Mouse (Mus musculus) forebrain, embryonic 12.5 days (tissue): Measurements from ENCODE around the gene Dnah17. TPM values are rescaled to one million over a fixed set of nuclear protein-coding genes. Genes with fewer than 3 reads are reported as not detected.

Experiments used
- ATAC-seq: fragments of 200-750 bp; cut with Nextera tagmentation; 2 replicates; pipeline ENCODE4 v1.8.0; 2017; ENCODE audit warnings: moderate TSS enrichment; ENCODE audit not compliant: low FRiP score
- H3K27ac ChIP-seq: fragments of 300-500 bp; sonication (generic); 2 replicates; pipeline ENCODE4 v1.5.1; 2016; ENCODE audit warnings: mild to moderate bottlenecking
- H3K27me3 ChIP-seq: fragments of 300-500 bp; sonication (generic); 2 replicates; pipeline ENCODE4 v1.6.1; 2016; ENCODE audit warnings: mild to moderate bottlenecking
- H3K36me3 ChIP-seq: fragments of 300-500 bp; sonication (generic); replicated peaks from 2 replicates; pipeline ENCODE4 v1.6.1; 2016; ENCODE audit warnings: mild to moderate bottlenecking
- H3K4me1 ChIP-seq: fragments of 300-500 bp; sonication (generic); 2 replicates; pipeline ENCODE4 v1.6.1; 2016
- H3K4me2 ChIP-seq: fragments of 300-500 bp; sonication (generic); 2 replicates; pipeline ENCODE4 v1.6.1; 2016; ENCODE audit warnings: mild to moderate bottlenecking, moderate library complexity
- H3K4me3 ChIP-seq: fragments of 300-500 bp; sonication (generic); replicated peaks from 2 replicates; pipeline ENCODE4 v1.5.1; 2016; ENCODE audit warnings: mild to moderate bottlenecking
- H3K9ac ChIP-seq: fragments of 300-500 bp; sonication (generic); 2 replicates; pipeline ENCODE4 v1.6.1; 2016; ENCODE audit warnings: mild to moderate bottlenecking
- H3K9me3 ChIP-seq: fragments of 300-500 bp; sonication (generic); 2 replicates; pipeline ENCODE4 v1.6.1; 2016
- WGBS: fragments of 180-500 bp; shearing (Covaris S2); methylation state at CpG from one replicate; pipeline ENCODE4 v1.1.7; 2016; 5-methylcytosine and 5-hydroxymethylcytosine counted together
- polyA plus RNA-seq: library from polyadenylated mRNA; unstranded; fragments of >200 nt; fragmentation: Nextera tagmentation; extraction: Ambion mirVana; gene quantifications from 2 replicates; pipeline ENCODE4 v1.2.1, GENCODE M21; 2016

Dnah17 gene
- polyA plus RNA-seq, 1 experiment from 2014 or later = 0.34 TPM

DNA sequence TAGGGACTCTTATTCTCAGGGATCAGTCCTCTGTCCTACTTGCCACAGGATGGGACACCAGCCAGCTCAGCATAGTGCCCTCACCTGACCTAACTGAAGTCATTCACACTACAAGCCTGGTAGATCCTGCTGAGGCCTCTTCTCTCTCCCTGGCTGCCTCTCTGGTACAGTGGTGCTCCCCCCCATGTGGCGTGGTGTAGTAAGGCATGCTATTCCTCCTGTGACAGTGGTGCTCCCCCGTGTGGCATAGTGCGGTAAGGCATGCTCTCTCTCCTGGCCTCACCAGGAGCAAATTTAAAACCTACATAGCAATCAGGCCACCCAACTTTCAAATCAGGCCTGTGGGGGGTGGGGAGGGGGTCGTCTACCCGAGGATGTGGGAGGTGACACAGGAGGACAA is 26.4 kb downstream of the Dnah17 start:
- ATAC-seq = peak; percentile 69; the same call in 1 of the 2 replicates
- Histone ChIP-seq H3K9me3 (no peaks in the 10 kb centered on the region), H3K4me3 (no peak overlapping the region), H3K36me3 (no peaks in the 10 kb centered on the region), H3K4me1 (no peaks in the 10 kb centered on the region), H3K27ac (no peak overlapping the region), H3K9ac (no peak overlapping the region), H3K4me2 (no peak overlapping the region), H3K27me3 (no peaks in the 10 kb centered on the region; the same call in 1 of the 2 replicates)
- 13% methylated on average over 5 of the region's 5 CpGs for WGBS

DNA sequence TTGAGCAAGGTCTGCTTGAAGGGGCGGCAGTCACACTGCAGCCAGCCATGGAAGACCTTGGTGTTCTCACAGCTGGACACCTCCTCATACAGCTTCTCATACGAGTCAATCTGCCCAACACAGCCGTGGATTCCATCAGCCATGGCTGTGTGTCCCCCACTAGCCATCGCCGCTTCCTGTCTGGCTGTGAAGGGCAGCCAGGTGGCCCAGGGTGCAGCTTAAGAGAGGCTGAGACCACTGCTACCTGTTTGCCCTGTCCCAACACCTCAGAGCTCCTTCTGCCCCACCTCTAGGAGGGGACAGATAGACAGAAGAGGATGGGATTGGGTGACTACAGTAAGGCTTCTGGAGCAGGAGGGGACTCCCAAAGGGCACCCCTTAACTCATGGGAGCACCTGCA is 27.1 kb downstream of the Dnah17 start:
- no peak for ATAC-seq
- no peak overlapping the region for H3K9ac ChIP-seq
- H3K4me2 ChIP-seq = no peak overlapping the region
- H3K27ac ChIP-seq = no peak overlapping the region
- WGBS = 94% methylated on average over 5 of the region's 5 CpGs
- H3K36me3 ChIP-seq = no peaks in the 10 kb centered on the region
- no peaks in the 10 kb centered on the region; the same call in 1 of the 2 replicates for H3K27me3 ChIP-seq
- H3K9me3 ChIP-seq = no peaks in the 10 kb centered on the region
- H3K4me3 ChIP-seq = no peak overlapping the region
- H3K4me1 ChIP-seq = no peaks in the 10 kb centered on the region

DNA sequence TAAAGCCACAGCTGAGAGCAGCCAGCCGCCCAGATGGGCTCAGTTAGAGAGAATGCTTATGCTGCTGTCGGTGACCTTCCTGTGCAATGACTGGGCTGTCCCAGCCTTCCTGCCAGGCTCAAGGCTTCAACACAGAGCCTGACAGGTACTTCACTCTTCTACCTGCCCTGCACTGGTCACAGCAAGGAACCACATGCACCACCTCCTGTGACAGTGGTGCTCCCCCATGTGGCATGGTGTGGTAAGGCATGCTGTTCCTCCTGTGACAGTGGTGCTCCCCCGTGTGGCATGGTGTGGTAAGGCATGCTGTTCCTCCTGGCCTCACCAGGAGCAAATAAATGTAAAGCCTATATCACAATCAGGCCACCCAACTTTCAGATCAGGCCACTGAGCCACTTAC is 27.6 kb downstream of the Dnah17 start:
- no peaks in the 10 kb centered on the region; the same call in 1 of the 2 replicates for H3K27me3 ChIP-seq
- no peaks in the 10 kb centered on the region for H3K9me3 ChIP-seq
- H3K9ac ChIP-seq = no peak overlapping the region
- 63% methylated on average over 3 of the region's 3 CpGs for WGBS
- no peak overlapping the region for H3K4me2 ChIP-seq
- H3K27ac ChIP-seq = no peak overlapping the region
- ATAC-seq = 0 out of 2 replicates have a peak, but pooled peaks have one; percentile 53
- no peaks in the 10 kb centered on the region for H3K4me1 ChIP-seq
- H3K4me3 ChIP-seq = no peak overlapping the region
- H3K36me3 ChIP-seq = no peaks in the 10 kb centered on the region

DNA sequence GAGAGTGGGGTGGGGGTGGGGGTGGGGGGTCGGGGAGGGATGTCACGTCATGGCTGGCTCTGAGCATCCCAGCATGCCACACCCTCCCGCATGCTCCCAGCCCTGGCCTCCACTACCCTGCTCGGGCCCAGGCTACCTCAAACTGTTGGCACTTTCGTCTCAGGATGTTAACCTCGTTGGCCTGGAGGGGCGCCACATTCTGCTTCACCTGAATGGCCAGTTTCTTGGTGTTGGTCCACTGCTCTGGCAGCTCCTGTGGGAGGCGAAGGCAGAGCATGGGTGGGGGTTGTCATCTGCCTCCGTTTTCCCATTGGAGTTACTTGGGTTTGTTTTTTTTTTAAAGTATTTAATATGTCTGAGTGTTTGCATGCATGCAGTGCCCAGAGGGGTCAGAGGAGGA is 29.3 kb downstream of the Dnah17 start:
- Histone ChIP-seq H3K4me2 (no peak overlapping the region), H3K9me3 (no peaks in the 10 kb centered on the region), H3K4me1 (no peaks in the 10 kb centered on the region), H3K9ac (no peak overlapping the region), H3K4me3 (no peak overlapping the region), H3K27me3 (no peaks in the 10 kb centered on the region; the same call in 1 of the 2 replicates), H3K36me3 (no peaks in the 10 kb centered on the region), H3K27ac (no peak overlapping the region)
- ATAC-seq = no peak
- WGBS = 52% methylated on average over 9 of the region's 9 CpGs

DNA sequence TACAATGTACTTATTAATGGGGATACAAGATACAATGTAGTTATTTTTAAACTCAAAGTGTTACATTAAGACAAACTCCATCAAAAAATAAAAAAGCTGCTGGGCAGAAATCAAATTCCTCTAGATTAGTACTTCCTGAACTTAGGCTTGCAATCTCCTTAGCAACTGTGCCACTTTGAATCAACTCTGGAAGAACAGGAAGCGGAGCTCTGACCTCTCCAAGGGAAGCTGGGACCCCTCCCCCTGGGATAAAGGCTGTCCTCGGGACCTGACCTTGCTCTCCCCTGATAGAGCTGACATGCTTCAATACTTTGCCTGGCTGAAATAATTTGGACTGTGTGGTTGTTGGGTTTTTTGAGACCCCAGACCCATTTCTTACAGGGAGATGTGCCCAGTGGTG is 33.7 kb downstream of the Dnah17 start:
- H3K4me2 ChIP-seq = no peak overlapping the region
- H3K9ac ChIP-seq = no peak overlapping the region
- H3K36me3 ChIP-seq = no peaks in the 10 kb centered on the region
- 73% methylated on average over 2 of the region's 2 CpGs for WGBS
- no peaks in the 10 kb centered on the region for H3K4me1 ChIP-seq
- H3K27ac ChIP-seq = no peak overlapping the region
- ATAC-seq = no peak
- H3K4me3 ChIP-seq = no peak overlapping the region
- H3K9me3 ChIP-seq = no peaks in the 10 kb centered on the region
- no peaks in the 10 kb centered on the region; the same call in 1 of the 2 replicates for H3K27me3 ChIP-seq

DNA sequence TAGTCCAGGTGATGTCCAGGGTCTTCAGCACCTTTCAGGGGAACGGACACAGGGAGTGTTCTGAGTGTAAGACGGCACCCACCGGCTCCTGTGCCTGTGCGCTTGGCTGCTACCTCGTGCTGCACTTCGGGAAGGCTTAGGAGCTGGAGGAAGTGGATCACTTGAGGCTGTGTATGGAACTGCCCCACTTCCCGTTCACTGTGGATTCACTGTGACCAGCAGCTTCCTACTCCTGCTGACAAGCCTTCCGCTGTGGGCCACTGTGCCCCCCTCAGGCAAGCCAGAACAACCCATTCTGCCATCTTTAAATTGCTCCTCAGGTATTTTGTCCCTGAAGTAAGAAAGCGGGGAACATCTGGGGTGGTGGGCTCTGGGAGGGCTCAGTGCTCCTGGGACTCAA is 35.4 kb downstream of the Dnah17 start:
- no peak overlapping the region for H3K9ac ChIP-seq
- H3K27me3 ChIP-seq = no peaks in the 10 kb centered on the region
- H3K4me3 ChIP-seq = no peak overlapping the region
- no peak overlapping the region for H3K4me2 ChIP-seq
- H3K27ac ChIP-seq = no peak overlapping the region
- ATAC-seq = no peak
- 92% methylated on average over 9 of the region's 9 CpGs for WGBS
- no peaks in the 10 kb centered on the region for H3K4me1 ChIP-seq
- H3K36me3 ChIP-seq = no peaks in the 10 kb centered on the region
- 0 out of 2 replicates have a peak, but pooled peaks cover 3% of the 10 kb centered on the region for H3K9me3 ChIP-seq

DNA sequence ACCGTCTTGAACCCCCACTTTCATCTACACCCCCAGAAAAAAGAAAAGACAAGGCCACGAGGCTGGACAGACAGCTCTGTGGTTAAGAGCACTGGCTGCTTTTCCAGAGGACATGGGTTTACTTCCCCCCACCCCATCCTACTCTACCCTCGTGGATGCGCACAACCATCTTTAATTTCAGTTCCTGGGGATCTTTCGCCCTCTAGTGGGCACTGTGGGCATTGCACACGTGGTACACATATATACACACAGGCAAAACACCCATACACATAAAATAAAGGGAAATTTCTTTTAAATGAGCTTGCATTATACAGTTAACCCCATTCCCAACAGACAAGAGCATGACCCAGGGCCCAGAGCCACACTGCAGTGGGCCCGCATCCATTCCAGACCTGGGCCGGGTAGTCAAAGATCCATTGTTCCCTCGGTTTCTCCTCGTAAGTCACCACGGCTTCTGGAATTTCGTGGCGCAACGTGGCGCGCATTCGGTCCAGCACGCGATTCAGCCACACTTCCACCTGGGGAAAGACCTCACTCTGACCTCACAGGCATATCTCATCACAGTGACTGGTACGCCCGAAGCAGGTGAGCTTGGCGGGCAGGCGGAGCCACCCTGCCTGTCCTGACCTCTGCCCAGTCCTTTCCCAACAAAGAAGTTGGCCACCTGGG is 39.3 kb downstream of the Dnah17 start:
- Histone ChIP-seq H3K9me3 (0 out of 2 replicates have a peak, but pooled peaks cover 3% of the 10 kb centered on the region), H3K27me3 (no peaks in the 10 kb centered on the region), H3K36me3 (no peaks in the 10 kb centered on the region), H3K4me1 (no peaks in the 10 kb centered on the region), H3K9ac (no peak overlapping the region), H3K4me2 (no peak overlapping the region), H3K4me3 (no peak overlapping the region), H3K27ac (no peak overlapping the region)
- 89% methylated on average over 23 of the region's 23 CpGs for WGBS
- no peak for ATAC-seq

DNA sequence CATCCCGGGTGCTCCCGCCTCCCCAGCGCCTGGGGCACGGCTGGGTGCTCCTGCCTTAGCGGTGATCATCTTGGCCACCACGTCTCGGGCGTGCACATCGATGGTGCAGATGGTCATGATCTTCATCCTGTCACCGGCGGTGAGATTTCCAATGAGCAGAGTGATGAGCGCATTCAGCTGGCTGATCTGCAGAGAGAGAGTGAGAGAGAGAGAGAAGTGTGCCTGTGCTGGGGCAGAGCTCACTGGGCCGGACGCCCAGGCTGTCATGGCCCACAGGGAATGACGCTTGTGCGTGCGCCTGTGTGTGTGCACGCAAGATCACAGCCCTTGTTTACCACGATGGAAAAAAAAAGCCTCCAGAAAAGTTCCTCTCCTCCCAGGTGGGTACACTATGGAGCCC is 41.5 kb downstream of the Dnah17 start:
- no peak for ATAC-seq

DNA sequence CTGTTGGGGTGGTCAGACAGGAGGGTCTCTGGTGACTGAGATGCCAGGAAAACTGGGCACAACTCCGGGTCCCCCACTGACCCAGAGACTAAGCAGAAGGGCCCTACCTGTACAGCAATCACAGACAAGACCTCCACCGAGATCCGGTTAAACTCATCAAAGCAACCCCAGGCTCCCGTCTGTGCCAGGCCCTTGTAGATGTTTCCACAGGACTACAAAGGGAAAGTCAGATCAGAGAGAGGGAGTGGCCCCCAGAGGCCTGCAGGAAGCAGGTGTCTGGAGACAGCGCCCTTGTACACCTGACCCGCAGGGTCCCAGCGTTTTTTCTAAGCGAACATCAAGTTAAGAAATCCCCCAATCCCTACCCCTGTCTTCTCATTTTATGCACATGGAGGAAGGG is 44.5 kb downstream of the Dnah17 start:
- Histone ChIP-seq H3K27ac (no peak overlapping the region), H3K4me1 (no peaks in the 10 kb centered on the region)
- 85% methylated on average over 8 of the region's 8 CpGs for WGBS

More for the DNA sequence above, 41.5 kb downstream of the Dnah17 start:
- H3K4me2 ChIP-seq = no peak overlapping the region
- H3K36me3 ChIP-seq = no peaks in the 10 kb centered on the region
- no peak overlapping the region for H3K4me3 ChIP-seq
- WGBS = 91% methylated on average over 19 of the region's 19 CpGs
- H3K9ac ChIP-seq = no peak overlapping the region
- 0 out of 2 replicates have a peak, but pooled peaks cover 3% of the 10 kb centered on the region for H3K9me3 ChIP-seq
- H3K27ac ChIP-seq = no peak overlapping the region
- no peaks in the 10 kb centered on the region for H3K4me1 ChIP-seq
- no peaks in the 10 kb centered on the region; the same call in 1 of the 2 replicates for H3K27me3 ChIP-seq

DNA sequence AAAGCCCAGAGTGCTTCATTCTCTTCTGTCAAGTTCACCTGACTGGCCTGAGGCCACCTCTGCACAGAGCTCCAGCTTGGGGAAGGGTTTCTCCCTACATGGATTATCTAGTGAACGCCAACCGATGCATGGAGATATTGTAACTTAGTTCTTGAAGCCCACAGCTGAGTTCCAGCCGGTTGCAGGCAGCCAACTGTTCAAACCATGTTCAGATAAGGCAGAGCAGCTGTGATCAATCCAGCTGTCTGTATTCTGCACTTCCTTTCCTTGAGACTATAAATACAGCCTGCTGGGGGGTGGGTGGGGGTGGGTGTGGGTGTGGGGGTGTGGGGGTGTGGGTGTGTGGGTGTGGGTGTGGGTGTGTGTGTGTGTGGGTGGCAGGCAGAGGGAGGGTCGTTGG is 45.3 kb downstream of the Dnah17 start:
- Histone ChIP-seq H3K9ac (no peak overlapping the region), H3K27me3 (no peaks in the 10 kb centered on the region; the same call in 1 of the 2 replicates), H3K27ac (no peak overlapping the region), H3K4me1 (no peaks in the 10 kb centered on the region), H3K9me3 (no peaks in the 10 kb centered on the region), H3K4me2 (no peak overlapping the region), H3K36me3 (no peaks in the 10 kb centered on the region), H3K4me3 (no peak overlapping the region)
- 84% methylated on average over 4 of the region's 4 CpGs for WGBS
- ATAC-seq = no peak

More for the DNA sequence above, 44.5 kb downstream of the Dnah17 start:
- no peak overlapping the region for H3K4me3 ChIP-seq
- H3K4me2 ChIP-seq = no peak overlapping the region
- no peaks in the 10 kb centered on the region for H3K36me3 ChIP-seq
- ATAC-seq = no peak
- H3K9ac ChIP-seq = no peak overlapping the region
- 0 out of 2 replicates have a peak, but pooled peaks cover 2% of the 10 kb centered on the region for H3K9me3 ChIP-seq
- H3K27me3 ChIP-seq = no peaks in the 10 kb centered on the region; the same call in 1 of the 2 replicates

DNA sequence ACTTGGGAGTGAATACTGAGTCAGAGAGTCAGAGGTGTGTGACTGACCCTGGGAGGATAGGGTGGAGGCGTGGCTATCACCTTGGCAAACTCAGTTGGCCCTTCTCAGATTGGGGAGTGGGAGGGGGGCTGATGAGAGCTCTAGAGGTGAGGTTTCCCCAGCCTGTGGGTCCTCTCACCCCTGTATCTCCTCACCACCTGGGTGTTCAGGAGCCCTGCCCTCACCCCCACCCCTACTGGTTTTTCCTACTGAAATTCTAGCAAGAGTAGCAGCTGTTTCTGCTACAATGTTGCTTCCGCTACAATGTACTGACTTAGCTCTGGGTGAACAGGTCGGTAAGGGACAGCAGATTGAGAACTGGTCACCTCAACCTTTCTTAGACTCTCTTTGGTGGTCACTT is 46.2 kb downstream of the Dnah17 start:
- no peaks in the 10 kb centered on the region; the same call in 1 of the 2 replicates for H3K27me3 ChIP-seq
- H3K9me3 ChIP-seq = no peaks in the 10 kb centered on the region
- H3K4me1 ChIP-seq = no peaks in the 10 kb centered on the region
- no peak overlapping the region for H3K4me3 ChIP-seq
- WGBS = 75% methylated on average over 3 of the region's 3 CpGs
- H3K27ac ChIP-seq = no peak overlapping the region
- H3K36me3 ChIP-seq = no peaks in the 10 kb centered on the region
- H3K4me2 ChIP-seq = no peak overlapping the region
- H3K9ac ChIP-seq = no peak overlapping the region
- ATAC-seq = no peak

DNA sequence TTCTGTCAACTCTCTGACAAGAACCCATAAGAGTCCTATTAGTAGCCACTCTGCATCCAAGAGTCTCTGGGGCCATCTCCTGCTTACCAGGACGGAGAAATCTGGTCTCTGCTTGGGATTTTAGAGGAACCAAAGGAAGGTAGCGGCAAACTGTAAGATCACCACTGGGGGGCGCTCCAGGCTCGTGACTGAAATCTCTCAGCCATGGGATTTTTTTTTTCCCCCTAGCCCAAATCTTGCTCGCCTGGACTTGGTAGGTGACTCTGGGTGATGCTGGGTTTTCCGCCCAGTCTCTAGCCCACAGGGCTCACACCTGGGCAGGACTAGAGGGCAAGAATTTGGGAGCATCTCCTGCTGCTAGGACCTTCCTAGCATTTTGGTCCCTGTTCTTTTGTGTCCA is 46.6 kb downstream of the Dnah17 start:
- no peak overlapping the region for H3K9ac ChIP-seq
- ATAC-seq = no peak
- 7% methylated on average over 6 of the region's 6 CpGs for WGBS
- no peaks in the 10 kb centered on the region for H3K4me1 ChIP-seq
- no peaks in the 10 kb centered on the region; the same call in 1 of the 2 replicates for H3K27me3 ChIP-seq
- no peak overlapping the region for H3K27ac ChIP-seq
- no peaks in the 10 kb centered on the region for H3K9me3 ChIP-seq
- no peak overlapping the region for H3K4me2 ChIP-seq
- H3K36me3 ChIP-seq = no peaks in the 10 kb centered on the region
- no peak overlapping the region for H3K4me3 ChIP-seq

DNA sequence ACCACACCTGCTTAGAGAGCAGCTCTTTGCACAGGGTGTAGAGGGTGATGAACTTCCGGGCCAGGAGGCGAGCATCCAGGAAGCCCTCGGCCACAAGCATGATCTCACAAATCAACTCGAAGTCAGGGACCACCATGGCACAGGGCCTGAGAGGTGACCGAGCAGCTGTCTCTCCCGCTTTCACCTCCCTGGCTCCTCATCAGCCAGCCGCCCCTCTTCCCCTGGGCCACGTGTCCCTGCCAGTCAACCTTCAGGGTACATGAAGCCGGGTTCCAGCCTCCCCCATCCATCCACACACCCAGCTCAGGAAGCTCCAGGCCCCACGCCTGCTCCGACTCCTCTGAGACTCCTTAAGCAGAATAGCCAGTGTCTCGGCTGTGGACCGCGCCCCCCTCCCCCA is 48.1 kb downstream of the Dnah17 start:
- Histone ChIP-seq H3K4me1 (no peaks in the 10 kb centered on the region), H3K4me2 (no peak overlapping the region), H3K9me3 (no peaks in the 10 kb centered on the region), H3K9ac (no peak overlapping the region), H3K27ac (no peak overlapping the region), H3K36me3 (no peaks in the 10 kb centered on the region), H3K4me3 (no peak overlapping the region), H3K27me3 (no peaks in the 10 kb centered on the region; the same call in 1 of the 2 replicates)
- WGBS = 89% methylated on average over 14 of the region's 14 CpGs
- no peak for ATAC-seq
